Mouse (Mus musculus): Measurements from ENCODE around the gene Ptpa. TPM values are rescaled to one million over a fixed set of nuclear protein-coding genes. Genes with fewer than 3 reads are reported as not detected.

Ptpa gene
- total RNA-seq, 1 experiment from 2014 or later: 66.6 TPM

DNA sequence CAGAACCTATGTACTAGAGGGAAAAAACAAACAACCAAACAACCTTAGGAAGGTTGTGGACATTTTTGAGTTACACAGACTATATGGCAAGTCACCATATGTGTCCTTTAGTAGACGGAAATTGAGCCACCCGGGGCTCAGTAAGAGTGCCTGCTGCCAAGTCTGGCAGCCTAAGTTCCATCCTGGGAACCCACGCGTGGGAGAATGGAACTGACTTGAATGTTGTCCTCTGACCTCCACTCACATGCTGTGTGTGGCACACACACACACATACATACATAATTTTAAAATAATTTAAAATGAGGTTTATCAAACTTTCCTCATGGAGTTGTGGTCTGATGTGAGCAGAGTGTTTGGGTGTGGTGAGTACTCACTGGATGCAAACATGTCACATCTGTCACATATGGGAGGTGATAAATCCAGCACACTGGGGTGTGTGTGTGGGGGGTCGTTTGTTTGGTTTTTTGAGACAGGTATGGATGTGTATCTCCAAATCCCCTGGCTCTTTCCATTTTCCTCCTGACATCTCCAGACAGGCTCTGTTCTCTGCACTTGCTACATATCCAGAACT lies 1.8 kb downstream of the Ptpa start:
- ATAC-seq (replicated peaks in 1 of 2; ENCODE audit: insufficient read depth in 1 of 2, low FRiP score in 2 of 2, low TSS enrichment in 1 of 2, low read depth in 1 of 2, poor library complexity in 2 of 2, severe bottlenecking in 2 of 2): no peak

DNA sequence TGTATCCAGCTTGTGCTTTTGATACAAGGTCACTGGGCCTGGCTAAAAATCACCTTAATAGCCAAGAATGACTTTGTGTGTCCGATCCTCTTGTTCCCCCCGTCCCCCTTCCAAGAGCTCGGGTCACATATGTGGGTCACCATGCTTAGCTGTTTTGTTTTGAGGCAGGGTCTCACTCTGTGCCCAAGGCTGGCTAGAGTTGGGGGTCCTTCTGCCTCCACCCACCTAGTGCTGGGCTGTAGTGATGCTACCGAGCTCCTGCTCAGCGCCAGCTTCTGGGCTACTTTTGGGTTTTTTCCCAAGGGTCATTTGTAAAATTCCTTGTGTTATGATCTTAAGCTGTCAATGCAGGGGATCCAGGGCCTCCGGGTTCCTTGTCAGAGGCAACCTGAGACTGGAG lies 2.4 kb downstream of the Ptpa start:
- ATAC-seq (replicated peaks in 1 of 2; ENCODE audit: insufficient read depth in 1 of 2, low FRiP score in 2 of 2, low TSS enrichment in 1 of 2, low read depth in 1 of 2, poor library complexity in 2 of 2, severe bottlenecking in 2 of 2): no peak

DNA sequence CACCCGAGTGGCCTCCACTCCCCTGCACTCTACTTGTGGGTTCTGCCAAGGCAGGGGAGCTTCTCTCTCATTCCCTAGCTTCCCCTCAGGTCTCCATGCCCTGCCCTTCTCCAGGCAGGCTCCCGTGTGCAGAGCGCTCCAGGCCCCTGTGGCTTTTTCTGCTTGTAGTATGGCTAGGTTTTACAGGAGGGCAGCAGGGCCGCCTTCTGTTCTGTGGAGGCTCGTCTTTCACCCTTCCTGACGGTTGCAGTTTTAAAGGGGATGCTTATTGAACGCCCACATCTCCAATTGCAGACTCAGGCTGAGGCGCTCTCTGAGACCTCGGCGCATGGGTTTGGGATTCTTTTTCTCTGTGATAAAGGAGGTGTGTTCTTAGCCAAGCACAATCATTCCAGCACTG lies 3.3 kb downstream of the Ptpa start:
- no peak for ATAC-seq (replicated peaks in 1 of 2; ENCODE audit: insufficient read depth in 1 of 2, low FRiP score in 2 of 2, low TSS enrichment in 1 of 2, low read depth in 1 of 2, poor library complexity in 2 of 2, severe bottlenecking in 2 of 2)

DNA sequence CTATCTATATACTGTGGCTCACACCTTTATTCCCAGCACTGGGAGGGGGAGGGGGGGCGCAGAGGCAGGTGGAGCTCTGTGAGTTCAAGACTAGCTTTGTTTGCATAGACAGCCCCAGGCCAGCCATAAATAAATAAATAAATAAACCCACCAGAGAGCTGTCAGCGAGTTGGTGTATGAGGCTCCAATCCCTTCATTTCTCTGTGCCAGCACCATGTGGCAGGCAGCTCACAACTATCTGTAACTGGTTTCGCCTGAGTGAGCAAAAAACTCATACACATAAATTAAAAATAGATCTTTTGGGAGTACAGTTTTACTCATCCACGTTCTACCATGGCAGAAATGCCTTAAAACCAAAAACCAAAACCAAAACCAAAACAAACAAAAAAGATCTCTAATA lies 5.6 kb downstream of the Ptpa start:
- ATAC-seq (replicated peaks in 1 of 2; ENCODE audit: insufficient read depth in 1 of 2, low FRiP score in 2 of 2, low TSS enrichment in 1 of 2, low read depth in 1 of 2, poor library complexity in 2 of 2, severe bottlenecking in 2 of 2): no peak

DNA sequence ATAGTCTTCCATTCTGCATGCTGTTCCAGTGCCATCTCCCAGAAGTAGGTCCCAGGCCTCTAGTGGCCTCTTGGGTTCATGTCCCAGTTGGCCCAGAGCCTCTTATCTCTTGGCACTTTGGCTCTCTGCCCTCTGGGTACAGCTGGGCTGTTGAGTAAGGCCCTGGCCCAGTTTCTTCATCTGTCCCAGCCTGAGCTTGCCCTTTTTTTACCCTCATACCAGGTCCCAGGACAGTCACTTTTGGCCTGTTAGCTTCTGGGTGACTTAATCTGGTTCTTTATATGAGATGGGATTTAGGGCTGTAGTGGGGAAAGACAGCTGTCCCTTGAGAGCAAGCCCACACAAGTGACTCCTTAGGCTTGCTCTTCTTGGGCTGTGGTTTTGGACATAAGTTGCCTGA lies 13.3 kb downstream of the Ptpa start:
- no peak for ATAC-seq (replicated peaks in 1 of 2; ENCODE audit: insufficient read depth in 1 of 2, low FRiP score in 2 of 2, low TSS enrichment in 1 of 2, low read depth in 1 of 2, poor library complexity in 2 of 2, severe bottlenecking in 2 of 2)

DNA sequence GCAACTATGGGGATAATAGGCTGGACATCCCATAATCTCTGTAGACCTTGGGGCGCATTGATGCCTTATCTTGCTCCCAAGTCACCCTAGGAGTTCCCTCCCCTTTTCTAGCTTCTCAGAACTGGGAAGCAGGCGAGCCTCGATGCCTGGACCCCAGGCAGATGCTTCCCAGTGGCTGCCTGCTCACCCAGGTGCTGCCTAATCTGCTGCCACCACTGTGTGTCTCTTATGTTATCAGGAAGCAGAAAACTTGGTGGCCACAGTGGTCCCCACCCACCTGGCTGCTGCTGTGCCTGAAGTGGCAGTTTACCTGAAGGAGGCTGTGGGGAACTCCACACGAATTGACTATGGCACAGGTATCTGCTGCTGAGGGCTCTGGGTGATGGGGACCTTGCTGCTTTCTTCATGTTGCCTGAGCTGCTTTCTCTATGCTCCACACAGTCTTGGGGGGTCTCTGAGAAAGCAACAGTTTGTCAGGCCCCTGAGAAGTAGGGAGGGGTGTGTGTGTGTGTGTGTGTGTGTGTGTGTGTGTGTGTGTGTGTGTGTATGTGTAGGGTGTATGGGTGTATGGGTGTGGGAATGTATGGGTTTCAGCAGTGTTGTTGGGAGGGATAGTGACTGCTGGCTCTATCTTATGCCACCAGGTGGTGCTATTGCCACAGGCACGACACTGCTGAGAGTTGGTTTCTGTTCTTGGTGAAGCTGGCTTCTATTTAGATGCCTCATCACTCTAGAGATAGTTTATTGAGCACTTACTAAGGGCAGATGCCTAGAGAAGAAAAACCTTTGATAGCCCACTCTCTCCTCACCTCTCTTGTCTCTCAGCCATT lies 19.7 kb downstream of the Ptpa start:
- ATAC-seq (replicated peaks in 1 of 2; ENCODE audit: insufficient read depth in 1 of 2, low FRiP score in 2 of 2, low TSS enrichment in 1 of 2, low read depth in 1 of 2, poor library complexity in 2 of 2, severe bottlenecking in 2 of 2): peak; percentile 63 to 73; a peak in 2 of 4 replicates

DNA sequence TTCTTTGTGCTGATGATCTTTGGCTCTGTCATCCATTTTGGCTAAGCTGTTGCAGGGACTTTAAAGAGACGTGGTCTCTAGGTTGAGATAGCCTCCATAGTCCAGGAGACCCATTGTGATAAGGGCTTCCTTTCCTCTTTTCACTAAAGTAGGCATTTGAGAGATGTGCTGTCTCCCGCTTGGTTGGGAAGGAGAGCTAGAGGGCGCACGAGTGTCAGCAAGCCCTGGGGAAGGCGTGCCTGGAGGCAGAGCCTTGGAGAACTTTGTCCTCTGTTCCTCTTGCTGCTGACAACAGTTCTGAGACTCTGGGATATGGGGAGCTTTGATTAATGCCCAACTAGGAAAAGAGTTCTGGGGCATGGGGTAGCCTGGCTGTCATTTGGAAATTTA lies 20.3 kb downstream of the Ptpa start:
- no peak for ATAC-seq (replicated peaks in 1 of 2; ENCODE audit: insufficient read depth in 1 of 2, low FRiP score in 2 of 2, low TSS enrichment in 1 of 2, low read depth in 1 of 2, poor library complexity in 2 of 2, severe bottlenecking in 2 of 2)

DNA sequence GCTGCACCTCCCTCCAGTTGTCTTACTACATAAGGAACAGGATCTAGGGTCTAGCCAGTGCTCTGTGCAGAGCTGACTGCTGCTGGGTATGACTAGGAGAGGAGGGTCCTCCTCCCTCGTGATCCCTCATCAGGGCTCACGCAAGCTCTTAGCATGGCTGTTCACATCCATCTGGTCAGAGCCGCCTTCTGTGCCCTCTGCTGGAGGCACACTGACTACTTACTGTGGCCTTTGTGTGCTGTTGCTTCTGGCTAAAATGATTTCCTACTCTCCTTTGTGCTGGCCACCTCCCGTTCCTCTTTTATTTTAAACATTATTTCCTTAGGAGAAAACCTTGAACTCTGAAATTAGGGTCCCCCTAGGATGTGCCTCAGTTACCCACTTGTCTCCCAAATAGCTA lies 21.0 kb downstream of the Ptpa start:
- no peak for ATAC-seq (replicated peaks in 1 of 2; ENCODE audit: insufficient read depth in 1 of 2, low FRiP score in 2 of 2, low TSS enrichment in 1 of 2, low read depth in 1 of 2, poor library complexity in 2 of 2, severe bottlenecking in 2 of 2)

DNA sequence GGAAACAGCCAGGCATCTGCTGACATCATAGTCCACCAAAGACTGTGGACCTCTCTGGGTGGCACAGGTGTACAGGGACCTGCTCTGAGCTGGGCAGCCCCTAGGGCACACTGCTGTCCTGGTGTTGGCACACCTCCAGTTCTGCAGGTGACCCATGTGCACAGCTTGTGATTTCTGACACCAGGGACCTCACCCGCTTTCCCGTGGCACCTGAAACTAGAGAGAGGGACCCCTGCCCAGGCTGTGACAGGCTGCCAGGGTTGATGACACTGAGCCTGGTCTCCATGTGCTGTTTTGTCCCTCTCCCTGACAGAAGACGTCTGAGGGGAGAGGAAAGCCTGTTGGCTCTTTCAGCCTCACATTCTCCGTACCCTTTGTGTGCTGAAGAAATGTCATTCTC lies 22.0 kb downstream of the Ptpa start:
- ATAC-seq (replicated peaks in 1 of 2; ENCODE audit: insufficient read depth in 1 of 2, low FRiP score in 2 of 2, low TSS enrichment in 1 of 2, low read depth in 1 of 2, poor library complexity in 2 of 2, severe bottlenecking in 2 of 2): no peak

DNA sequence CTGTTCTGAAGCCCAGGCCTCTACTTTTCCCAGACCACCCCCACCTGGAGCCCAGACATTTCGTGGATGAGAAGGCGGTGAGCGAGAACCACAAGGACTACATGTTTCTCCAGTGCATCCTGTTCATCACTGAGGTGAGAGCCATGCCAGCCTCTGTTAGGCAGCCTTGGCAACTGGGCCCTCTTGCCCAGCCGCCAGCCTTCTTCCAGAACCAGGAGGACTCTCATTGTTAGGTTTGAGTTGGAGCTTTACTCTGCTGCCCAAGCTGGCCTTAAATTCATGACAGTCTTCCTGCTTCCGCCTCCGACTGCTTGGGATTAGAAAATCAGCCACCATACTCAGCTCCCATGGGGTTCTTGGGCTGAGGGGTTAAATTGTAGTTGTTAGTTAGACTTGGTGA lies 23.8 kb downstream of the Ptpa start:
- ATAC-seq (replicated peaks in 1 of 2; ENCODE audit: insufficient read depth in 1 of 2, low FRiP score in 2 of 2, low TSS enrichment in 1 of 2, low read depth in 1 of 2, poor library complexity in 2 of 2, severe bottlenecking in 2 of 2): no peak

DNA sequence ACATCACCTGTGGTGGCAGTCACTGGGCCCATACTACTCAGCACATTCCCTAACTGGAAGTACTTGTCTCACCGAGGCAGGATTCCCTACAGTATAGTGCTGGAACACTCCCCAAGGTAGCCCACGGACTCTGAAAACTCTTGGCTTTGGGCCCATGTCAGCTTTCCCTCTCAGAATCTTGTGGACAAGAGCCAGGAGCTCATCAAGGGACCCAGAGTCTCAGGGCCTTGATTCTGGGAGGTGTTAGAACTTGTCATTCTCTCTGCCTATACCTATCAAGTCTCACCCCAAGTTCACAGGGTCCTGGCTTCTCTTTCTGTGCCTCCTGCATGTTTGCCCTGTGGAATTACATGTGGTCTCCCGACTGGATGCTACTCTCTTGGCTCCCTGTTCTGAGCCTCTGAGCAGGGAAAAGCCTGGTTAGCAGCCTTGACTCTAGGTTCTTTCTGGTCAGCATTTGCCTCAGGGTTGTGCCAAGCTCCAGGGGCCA lies 24.4 kb downstream of the Ptpa start:
- no peak for ATAC-seq (replicated peaks in 1 of 2; ENCODE audit: insufficient read depth in 1 of 2, low FRiP score in 2 of 2, low TSS enrichment in 1 of 2, low read depth in 1 of 2, poor library complexity in 2 of 2, severe bottlenecking in 2 of 2)

DNA sequence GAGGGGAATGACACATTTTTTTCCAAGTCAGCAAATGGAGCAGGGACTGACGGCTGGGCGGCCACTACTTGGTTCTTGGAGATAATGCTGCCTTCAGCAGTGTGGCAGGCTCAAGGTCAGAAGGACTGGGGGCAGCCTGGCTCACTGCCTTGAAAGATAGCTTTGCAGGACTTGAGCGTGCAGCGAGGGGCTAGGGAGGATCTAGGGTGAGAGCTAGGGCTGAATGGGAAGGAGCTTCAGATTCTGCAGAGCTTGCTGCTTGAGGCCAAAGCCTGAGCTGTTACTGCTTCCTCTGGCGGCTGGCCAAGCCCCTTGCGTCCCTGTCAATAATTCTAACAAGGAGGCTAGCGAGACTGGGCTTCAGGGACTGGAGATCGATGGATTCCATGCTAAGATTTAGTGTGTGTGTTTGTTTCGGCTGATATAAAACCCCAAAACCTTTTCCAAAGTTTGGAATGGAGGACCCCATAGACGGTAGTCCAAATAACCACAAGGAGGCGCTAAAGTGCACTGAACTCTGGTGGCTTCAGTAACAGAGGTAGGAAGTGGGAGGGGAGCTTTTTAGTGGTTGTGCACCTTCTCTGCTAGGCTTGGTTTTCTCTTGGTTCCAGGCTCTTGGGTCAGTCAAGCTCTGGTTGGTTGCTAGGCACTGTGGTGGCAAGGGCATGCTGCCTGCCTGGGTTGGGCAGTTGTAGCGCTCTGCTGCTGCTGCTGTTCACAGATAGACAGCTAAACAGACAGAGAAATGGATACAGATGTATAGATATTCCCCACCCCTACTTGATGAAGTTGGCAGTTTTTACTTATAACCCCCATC lies 25.1 kb downstream of the Ptpa start:
- peak; percentile 79 to 84 for ATAC-seq (replicated peaks in 1 of 2; ENCODE audit: insufficient read depth in 1 of 2, low FRiP score in 2 of 2, low TSS enrichment in 1 of 2, low read depth in 1 of 2, poor library complexity in 2 of 2, severe bottlenecking in 2 of 2)

DNA sequence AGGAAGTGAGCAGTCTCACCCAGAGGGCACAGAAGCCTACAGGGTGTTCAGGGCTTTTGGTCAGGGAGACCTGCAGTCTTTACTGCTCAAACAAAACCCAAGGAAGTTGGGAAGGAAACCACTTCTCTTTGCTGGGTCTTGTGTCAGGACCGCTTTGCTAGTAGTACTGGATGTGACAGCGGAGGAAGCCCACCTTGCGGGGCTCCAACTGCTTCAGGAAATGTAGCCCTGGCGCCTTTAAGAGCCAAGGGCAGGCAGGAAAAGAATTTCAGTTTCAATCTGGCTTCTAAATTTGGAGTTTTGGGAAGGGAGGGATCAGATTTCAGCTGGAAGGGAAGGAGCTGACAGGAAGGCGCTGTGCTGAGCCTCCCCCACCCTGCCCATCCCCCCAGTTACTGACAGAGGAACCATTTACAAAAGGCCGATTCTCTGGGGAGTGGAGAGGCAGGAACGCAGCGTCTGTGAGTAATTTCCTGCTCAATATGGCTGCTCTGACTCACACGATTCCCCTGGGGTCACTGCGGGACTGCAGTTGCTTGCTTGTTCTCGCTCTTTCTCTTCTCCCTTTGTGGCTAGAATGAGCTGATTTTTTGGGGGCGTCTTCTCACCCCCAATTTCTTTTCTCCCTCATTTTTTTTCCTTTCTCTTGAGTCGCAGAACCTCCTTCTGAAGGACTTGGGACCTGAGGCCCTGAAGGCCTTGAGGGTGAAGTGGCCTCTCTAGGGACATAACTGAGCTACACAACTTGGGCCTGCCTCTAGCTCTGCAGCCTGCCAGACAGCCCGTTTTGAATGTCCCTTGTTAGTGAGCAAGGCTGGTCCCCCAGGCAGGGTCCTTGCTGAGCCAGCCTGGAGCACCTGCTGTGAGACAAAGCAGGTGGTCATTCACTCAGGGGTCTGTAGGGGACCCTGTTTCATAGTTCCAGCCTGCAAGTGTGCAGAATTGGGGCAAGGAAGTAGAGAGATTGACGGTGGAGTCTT lies 26.0 kb downstream of the Ptpa start:
- ATAC-seq (replicated peaks in 1 of 2; ENCODE audit: insufficient read depth in 1 of 2, low FRiP score in 2 of 2, low TSS enrichment in 1 of 2, low read depth in 1 of 2, poor library complexity in 2 of 2, severe bottlenecking in 2 of 2): peak; percentile 47 to 54

DNA sequence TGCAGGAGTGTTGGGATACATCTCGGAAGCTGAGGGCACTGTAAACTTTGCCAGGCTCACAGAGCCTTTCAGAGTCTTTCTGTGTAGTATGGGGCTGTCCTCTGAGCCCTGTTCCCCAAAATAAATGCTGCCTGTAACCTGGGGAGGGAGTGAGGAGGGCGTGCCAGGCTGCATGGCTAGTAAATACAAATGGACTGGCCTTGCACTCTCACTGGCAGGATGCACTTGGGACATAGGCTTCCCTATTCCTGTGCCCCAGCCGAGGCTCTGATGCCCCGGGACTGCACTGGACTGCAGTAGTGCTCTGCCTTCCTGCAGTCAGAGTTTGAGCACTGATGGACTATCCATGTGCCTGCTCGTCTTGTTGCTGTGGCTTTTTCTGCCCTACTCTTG lies 26.7 kb downstream of the Ptpa start:
- no peak for ATAC-seq (replicated peaks in 1 of 2; ENCODE audit: insufficient read depth in 1 of 2, low FRiP score in 2 of 2, low TSS enrichment in 1 of 2, low read depth in 1 of 2, poor library complexity in 2 of 2, severe bottlenecking in 2 of 2)

DNA sequence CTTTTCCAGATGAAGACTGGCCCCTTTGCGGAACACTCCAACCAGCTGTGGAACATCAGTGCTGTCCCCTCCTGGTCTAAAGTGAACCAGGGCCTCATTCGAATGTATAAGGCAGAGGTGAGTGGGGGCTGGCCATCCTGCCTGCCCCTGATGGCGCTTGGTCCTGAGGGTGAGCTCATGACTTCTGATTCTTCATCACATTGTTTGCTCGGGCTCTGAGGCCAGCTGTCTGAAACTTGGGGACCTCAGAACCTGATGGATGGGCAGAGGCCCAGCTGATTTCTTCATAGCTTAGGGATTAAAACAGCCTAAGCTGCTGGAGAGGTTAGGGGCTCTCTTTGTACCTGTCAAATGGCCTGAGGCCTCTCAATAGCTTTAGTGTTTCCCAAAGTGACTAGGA lies 27.4 kb downstream of the Ptpa start:
- no peak for ATAC-seq (replicated peaks in 1 of 2; ENCODE audit: insufficient read depth in 1 of 2, low FRiP score in 2 of 2, low TSS enrichment in 1 of 2, low read depth in 1 of 2, poor library complexity in 2 of 2, severe bottlenecking in 2 of 2)

DNA sequence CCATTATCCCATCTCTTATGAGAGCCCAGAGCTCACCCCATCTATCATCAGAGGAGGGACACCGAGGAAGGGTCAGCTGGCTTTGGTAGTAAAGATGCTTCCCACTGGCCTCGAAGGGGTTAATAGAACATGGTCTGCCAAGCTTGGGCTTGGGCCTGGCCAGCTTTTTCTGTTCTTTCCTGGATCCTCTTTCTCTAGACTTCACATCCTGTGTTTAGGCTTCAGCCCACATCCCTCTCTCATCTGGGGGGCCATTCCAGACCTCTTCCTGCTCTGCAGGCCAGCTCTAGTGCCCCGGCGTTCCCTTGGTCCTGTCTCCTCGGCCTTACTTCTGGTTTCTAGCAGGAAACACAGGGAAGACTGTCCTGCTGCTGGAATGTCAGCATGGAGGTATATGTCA lies 28.2 kb downstream of the Ptpa start:
- no peak for ATAC-seq (replicated peaks in 1 of 2; ENCODE audit: insufficient read depth in 1 of 2, low FRiP score in 2 of 2, low TSS enrichment in 1 of 2, low read depth in 1 of 2, poor library complexity in 2 of 2, severe bottlenecking in 2 of 2)

DNA sequence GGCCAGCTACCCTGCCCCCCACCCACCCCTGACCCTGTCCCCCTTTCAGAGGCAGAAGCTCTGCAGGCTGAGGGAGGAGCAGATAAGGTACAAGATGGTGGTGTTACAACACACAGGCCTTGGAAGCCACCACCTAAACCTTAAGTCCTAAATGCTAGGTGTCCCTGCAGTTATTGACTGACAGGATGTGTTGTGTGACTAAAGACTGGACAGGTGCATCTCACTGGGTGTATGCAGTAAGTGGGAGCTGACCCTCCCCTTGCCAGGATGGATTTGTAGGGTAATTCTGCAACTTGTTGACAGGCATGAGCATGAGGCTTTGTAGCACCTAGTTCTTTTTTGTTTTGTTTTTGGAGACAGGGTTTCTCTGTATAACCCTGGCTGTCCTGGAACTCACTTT lies 28.6 kb downstream of the Ptpa start:
- ATAC-seq (replicated peaks in 1 of 2; ENCODE audit: insufficient read depth in 1 of 2, low FRiP score in 2 of 2, low TSS enrichment in 1 of 2, low read depth in 1 of 2, poor library complexity in 2 of 2, severe bottlenecking in 2 of 2): no peak

Data from hematopoietic stem cell, adult 5-6 weeks (primary cell).